Mouse (Mus musculus): Measurements from ENCODE around the gene Srsf10.

The Srsf10 gene

DNA sequence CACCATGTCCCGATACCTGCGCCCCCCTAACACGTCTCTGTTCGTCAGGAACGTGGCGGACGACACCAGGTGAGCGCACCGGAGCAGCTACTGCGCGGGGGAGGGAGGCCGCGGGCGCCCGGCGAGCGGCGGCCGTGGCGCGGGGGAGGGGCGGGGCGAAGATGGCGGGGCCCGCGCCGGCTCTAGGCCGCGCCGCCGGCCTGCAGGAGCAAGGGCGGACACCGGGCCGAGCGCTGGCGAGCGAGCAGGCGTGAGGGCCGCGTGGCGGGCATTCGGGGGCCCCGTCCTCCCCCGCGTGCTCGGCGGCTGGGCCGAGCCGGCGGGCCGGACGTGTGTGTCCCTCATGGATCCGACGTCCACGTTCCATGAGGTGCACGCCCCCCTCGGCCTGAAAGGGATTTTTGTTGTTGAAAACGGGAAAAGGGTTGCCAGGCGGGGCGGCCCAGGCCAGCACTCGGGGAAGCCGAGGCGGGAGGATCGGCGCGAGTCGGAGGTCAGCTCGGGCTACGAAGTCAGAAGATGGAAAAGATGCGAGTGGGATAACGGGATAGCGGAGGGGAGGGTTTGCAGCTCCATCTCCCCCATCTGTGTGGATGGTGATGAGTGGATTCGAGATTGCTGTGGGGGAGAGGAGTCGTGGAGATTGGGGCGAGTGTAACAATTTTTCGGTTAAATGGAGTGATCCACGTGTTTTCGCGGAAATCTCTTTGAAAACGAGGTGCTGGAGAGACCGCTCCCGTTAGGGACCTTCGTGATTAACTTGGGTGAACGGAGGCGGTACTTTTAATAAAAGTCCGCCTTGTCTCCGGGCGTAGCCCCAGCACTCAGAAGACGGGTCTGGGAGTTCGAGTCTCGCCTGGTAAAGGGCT is 910 bp downstream of the Srsf10 start:
- DNase-seq, result peak; percentile 56 to 61

GRCm38 (mm10) chr4:135857597-135858186 is 2.1 kb downstream of the Srsf10 start:
- DNase-seq, result no peak

GRCm38 (mm10) chr4:135868996-135869395 is 13.4 kb downstream of the Srsf10 start:
- DNase-seq, result no peak

DNA sequence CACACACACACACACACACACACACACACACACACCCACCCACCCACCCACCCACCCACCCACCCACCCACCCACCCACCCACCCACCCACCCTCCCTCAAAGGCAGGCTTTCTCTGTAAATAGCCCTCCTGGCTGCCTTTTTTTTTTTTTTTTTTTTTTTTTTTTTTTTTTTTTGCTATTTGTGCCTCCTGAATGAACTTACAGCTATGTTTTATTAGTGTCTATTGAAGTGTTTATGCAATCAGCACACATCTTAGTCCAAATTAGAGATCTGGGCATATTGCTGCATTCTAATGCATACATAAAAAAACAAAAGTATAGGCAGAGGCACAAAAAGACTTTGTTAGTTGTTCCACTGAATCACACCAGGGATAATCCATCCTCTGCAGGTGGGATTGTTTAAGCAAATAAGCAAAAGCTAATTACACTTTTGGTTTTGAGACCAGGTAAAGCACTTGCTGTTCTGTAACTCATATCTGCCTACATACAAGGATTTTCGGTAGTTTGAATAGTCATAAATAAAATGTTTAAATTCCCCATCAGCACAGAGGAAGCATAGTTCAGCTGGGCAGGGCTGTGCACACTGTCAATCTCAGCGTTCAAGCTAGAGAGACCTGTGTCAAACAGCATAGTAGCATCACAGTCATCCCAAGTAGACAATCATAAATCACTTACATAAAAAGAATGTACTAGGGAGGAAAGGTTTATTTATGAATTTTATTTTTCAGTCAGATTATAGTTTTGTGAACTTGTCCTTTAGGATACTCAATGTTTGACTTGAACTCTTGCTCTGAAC is 14.9 kb downstream of the Srsf10 start:
- DNase-seq, result no peak

GRCm38 (mm10) chr4:135872015-135872414 is 16.5 kb downstream of the Srsf10 start:
- no peak for DNase-seq

DNA sequence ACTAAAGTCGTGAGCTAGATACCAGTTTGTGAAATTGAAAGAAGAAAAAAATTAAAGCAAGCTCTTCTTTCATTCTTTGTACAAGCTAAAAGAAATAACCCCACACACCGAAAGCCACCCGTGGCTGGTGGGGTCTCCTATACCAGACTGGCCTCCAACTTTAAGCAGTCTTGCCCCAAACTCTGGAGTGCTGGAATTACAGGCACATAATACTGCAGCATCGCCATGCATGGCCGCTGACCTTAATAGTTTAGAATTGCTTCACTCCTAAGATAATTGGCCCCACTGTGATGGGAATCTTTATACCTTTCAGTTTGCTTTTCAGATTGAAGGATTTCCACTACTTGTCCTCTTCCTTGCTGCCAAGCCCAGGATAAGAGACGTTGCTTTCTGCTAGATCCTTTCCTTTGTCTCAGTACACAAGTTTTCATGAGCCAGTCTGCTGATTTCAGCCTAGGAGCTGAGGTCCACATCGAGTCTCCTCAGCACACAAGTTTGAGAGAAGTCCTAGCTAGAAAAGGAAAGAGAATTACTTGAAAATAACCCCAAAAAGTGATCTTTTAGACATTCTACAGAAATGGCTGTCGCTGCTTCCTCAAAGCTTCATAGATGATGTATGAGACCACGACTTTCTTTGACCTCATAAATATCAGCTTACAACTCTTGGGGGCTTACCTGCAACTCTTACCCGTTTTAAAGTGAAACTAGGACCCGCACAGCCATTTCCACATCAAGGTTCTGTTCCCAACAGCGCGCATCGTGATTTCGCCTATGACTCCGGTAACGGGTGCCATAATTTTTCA is 17.2 kb downstream of the Srsf10 start:
- DNase-seq, result no peak

DNA sequence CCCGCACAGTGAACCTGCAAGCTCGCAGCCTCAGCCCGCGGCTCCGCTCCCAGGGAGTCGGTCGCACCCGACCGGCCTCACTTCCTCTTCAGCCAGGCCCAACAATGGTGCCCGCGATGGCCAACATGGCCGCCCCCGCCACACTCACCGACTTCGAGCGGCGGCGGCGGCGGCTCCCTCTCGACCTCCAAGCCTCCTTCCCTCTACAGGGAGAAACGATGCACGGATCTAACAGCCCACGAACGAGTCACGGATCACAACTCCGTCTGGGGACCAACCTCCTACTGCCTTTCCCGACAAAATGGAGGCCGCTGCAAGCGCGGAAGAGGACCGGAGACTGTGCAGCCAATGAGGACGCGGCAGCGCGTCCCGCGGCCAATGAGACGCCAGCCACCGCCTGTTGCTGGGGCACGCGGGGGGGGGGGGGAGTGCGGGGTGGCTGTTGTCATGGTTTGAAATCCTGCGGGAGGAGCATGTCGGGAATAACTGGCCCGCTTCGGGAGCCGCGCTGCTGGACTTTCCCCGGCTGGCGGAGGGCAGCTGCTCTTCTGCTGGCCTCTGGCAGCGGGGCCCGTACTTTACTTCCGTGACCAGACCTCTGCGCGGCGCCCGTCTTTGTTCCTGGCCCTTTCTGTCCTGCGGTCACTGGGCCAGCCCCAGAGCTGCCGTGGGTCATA is 18.1 kb downstream of the Srsf10 start, which contains the start of gene Pnrc2:
TSS of gene Pnrc2 (minus strand) at position 325 of the 677 bp plus-strand sequence.
- DNase-seq, result peak; percentile 90 to 91

DNA sequence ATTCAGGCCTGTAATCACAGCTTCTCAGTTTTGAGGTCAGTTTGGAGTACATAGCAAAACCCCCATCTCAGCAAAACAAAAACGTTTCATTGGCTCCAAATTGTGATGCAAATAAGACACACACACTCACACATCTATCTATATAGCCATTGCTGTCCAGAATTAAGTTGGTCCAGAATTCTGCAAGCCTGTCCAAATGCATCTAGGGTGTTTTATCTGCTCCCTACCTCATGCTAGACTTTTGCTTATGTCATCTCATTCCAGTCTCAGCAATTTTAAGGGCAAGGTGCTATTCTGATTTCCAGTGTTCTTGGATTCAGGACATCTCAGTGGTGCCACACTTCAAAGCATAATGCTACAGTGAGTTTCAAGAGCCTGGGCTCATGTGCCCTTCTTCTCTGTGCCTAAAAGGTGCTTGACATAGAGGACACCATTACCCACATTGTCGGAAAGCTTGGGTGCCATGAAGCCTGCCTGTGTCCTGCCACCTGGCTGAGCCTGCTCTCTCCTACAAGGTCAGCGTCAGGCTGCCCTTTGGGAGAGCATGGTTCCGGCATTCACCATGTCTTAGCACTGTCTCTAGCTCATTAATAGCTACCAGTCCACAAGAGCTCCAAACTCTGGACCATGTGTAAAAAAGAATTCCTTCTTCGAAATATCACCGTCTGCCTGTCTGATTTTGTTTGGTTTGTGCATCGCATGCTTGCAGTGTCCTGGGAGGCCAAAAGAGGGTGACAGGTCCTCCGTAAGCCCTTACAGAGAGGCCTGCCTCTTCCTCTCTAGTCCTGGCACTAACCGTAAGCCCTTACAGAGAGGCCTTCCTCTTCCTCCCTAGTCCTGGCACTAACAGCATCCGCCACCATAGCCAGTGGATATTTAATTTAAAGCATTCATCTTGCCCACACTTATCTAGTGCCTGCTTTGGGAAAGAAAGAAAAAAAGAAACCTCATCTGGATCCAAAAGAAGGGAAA is 19.3 kb downstream of the Srsf10 start:
- DNase-seq, result no peak

- no peak for DNase-seq
Observed at GRCm38 (mm10) chr4:135875546-135875945, 20.0 kb downstream of the Srsf10 start.

DNA sequence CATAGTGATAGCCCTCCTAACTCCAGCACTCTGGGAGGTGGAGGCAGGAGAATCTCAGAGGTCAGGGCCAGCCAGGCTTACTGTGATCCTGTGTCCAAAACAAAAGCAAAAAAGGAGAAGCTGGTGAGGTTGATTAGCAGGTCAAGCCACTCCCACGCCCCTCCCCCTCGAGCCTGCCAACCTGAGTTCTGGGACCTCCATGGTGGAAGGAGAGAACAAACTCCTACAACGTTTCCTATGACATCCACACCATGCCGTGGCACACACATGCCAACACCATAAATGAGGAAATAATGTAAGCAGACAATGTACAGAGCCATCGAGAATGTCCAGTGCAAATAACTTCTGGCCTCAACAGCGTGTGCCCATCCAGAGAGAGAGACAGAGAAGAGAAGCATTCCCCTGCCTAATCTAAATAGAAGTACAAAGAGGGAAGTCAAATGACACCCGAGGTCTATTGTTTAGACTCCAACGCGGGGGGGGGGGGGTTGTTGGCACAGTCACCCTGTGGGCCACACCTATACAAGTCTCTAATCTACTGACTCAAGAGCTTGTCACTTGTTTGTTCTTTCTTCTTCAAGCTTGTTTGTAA is 20.5 kb downstream of the Srsf10 start:
- peak; percentile 55 to 66 for DNase-seq

DNA sequence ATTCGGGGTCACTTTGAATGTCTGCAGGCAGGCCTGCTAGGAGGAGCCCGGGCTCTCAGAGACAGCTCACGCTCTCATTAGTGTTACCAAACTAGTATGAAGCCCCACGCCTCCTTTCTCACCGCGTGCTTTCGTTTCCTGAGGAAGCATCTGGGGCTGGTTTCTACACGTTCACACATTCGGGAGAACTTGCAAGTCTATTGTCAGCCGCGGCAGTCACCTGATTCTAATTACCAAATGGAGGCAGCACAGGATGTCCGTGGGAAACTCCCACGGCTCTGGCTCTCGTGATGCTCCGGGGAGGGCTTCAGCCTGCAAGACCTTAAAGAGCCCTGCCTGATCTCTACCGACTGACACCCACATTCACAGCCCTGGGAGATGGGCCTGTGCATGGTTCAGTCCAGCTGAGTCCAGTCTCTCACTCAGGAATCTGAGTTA is 21.1 kb downstream of the Srsf10 start:
- peak; percentile 78 for DNase-seq

DNA sequence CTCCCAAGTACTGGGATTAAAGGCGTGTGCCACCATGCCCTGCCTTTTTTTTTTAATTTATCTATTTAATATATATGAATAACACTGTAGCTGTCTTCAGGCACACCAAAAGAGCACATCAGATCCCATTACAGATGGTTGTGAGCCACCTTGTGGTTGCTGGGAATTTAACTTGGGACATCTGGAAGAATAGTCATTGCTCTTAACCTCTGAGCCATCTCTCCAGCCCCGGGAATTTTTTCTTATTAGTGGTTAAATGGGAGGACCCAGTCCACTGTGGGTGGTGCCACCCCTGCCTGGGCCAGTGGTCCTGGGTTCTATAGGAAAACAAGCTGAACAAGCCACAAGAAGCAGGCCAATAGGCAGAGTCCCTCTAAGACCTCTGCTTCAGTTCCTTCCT is 22.2 kb downstream of the Srsf10 start:
- peak; percentile 39 to 54 for DNase-seq

DNA sequence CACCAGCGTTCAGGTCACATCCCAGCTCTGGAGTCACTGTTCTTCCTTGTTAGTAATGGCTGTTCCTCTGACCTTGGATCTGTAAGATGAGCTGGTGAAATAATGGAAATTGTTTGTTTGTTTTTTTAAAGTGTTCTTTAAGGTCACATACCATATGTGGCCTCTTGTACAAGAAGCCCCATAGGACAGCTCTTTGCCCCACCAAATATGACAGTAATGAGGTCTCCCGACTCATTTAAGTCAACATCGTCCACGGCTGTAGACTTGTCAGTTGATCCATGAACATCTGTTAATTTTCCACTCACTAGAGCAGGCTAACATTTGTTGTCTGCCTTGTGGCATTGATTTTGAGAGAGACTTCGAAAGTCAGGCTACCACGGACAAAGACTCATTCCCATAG is 23.5 kb downstream of the Srsf10 start:
- no peak for DNase-seq

- no peak for DNase-seq
Observed at GRCm38 (mm10) chr4:135880018-135880417, 24.5 kb downstream of the Srsf10 start.

GRCm38 (mm10) chr4:135880576-135880975 is 25.0 kb downstream of the Srsf10 start:
- DNase-seq, result peak in 1 of 2 experiments; percentile 43

GRCm38 (mm10) chr4:135882023-135882422 is 26.5 kb downstream of the Srsf10 start:
- DNase-seq, result no peak

GRCm38 (mm10) chr4:135883401-135883851 is 27.9 kb downstream of the Srsf10 start:
- peak; percentile 38 to 48 for DNase-seq

DNA sequence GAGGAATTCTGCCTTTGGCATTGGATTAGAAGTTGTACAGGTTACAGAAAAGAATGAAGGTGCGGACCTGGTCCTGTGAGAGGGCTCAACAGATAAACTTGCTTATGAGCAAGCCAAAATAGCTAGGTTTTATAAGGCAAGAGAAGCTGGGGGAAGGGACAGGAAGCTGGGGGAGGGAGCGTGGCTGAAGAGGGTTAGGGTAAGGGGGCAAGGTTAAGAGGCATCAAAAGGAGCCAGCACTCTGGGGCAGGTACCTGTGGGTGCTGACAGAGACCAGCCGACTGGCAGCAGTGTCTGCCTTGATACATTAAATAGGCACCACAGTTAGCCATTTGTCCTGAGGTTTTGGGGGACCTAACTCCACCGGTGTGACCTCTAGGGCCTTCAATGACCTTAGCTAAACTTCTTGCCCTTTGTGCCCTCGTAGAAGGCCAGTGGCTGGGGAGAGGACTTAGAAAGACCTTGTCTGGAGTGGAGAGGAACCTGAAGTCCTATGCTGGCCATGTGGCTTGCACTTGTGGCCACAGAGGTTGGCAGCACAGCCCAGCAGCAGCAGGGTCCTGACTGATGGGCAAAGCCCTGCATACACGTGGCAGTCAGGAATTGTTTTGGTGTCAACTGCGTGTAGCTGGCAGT is 28.5 kb downstream of the Srsf10 start:
- DNase-seq, result no peak

DNA sequence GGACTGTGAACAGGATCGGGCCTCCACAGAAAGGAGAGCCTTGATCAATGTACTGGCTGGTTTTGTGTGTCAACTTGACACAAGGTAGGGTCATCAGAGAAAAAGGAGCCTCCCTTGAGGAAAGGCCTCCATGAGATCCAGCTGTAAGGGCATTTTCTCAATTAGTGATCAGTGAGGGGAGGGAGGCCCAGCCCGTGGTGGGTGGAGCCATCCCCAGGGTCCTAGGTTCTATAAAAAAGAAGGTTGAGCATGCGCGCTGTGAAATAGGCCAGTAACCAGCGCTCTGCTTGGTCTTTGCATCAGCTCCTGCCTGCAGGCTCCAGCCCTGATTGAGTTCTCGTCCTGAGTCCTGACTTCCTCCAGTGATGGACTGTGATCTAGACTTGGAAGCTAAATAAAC is 29.0 kb downstream of the Srsf10 start:
- DNase-seq, result no peak

- no peak for DNase-seq
Observed at GRCm38 (mm10) chr4:135885676-135886075, 30.1 kb downstream of the Srsf10 start.

All from kidney, adult 8-10 months (tissue).